Mouse (Mus musculus): ENCODE results near the gene Zfp644.
"Not testable (repeated sequence)": the region's sequence is repeated elsewhere in the genome, so short reads cannot be mapped to it uniquely, and the experiment has no call there.

Zfp644 gene

GRCm38 (mm10) chr5:106696396-106697337 lies at the start of gene Zfp644:
Gene Zfp644, minus strand, starts transcription at chr5:106697287.
- in situ Hi-C loops (cut with MboI; ENCODE audit: low pct_unique_long_range_greater_than_20kb in 1 of 2, low sequenced_read_pairs in 2 of 2, unreplicated experiment in 1 of 2), result no loop called here

GRCm38 (mm10) chr5:106739716-106740115 lies 42.6 kb upstream of the Zfp644 start:
- in situ Hi-C loops (cut with MboI; ENCODE audit: low pct_unique_long_range_greater_than_20kb in 1 of 2, low sequenced_read_pairs in 2 of 2, unreplicated experiment in 1 of 2), result no loop called here

- in situ Hi-C loops (cut with MboI; ENCODE audit: low pct_unique_long_range_greater_than_20kb in 1 of 2, low sequenced_read_pairs in 2 of 2, unreplicated experiment in 1 of 2), result no loop called here
Measured at GRCm38 (mm10) chr5:106723487-106723886, 26.4 kb upstream of the Zfp644 start.

- in situ Hi-C loops (cut with MboI; ENCODE audit: low pct_unique_long_range_greater_than_20kb in 1 of 2, low sequenced_read_pairs in 2 of 2, unreplicated experiment in 1 of 2), result no loop called here
Measured at GRCm38 (mm10) chr5:106722771-106723170, 25.7 kb upstream of the Zfp644 start.

- in situ Hi-C loops (cut with MboI; ENCODE audit: low pct_unique_long_range_greater_than_20kb in 1 of 2, low sequenced_read_pairs in 2 of 2, unreplicated experiment in 1 of 2), result no loop called here
Measured at GRCm38 (mm10) chr5:106711870-106712277, 14.8 kb upstream of the Zfp644 start.

GRCm38 (mm10) chr5:106711220-106711726 lies 14.2 kb upstream of the Zfp644 start:
- in situ Hi-C loops (cut with MboI; ENCODE audit: low pct_unique_long_range_greater_than_20kb in 1 of 2, low sequenced_read_pairs in 2 of 2, unreplicated experiment in 1 of 2), result no loop called here

GRCm38 (mm10) chr5:106710611-106711010 lies 13.5 kb upstream of the Zfp644 start:
- in situ Hi-C loops (cut with MboI; ENCODE audit: low pct_unique_long_range_greater_than_20kb in 1 of 2, low sequenced_read_pairs in 2 of 2, unreplicated experiment in 1 of 2), result no loop called here

- in situ Hi-C loops (cut with MboI; ENCODE audit: low pct_unique_long_range_greater_than_20kb in 1 of 2, low sequenced_read_pairs in 2 of 2, unreplicated experiment in 1 of 2), result no loop called here
Measured at GRCm38 (mm10) chr5:106710085-106710409, 13.0 kb upstream of the Zfp644 start.

GRCm38 (mm10) chr5:106709388-106710084 lies 12.4 kb upstream of the Zfp644 start:
- in situ Hi-C loops (cut with MboI; ENCODE audit: low pct_unique_long_range_greater_than_20kb in 1 of 2, low sequenced_read_pairs in 2 of 2, unreplicated experiment in 1 of 2), result no loop called here

- in situ Hi-C loops (cut with MboI; ENCODE audit: low pct_unique_long_range_greater_than_20kb in 1 of 2, low sequenced_read_pairs in 2 of 2, unreplicated experiment in 1 of 2), result no loop called here
Measured at GRCm38 (mm10) chr5:106706363-106706762, 9.3 kb upstream of the Zfp644 start.

- in situ Hi-C loops (cut with MboI; ENCODE audit: low pct_unique_long_range_greater_than_20kb in 1 of 2, low sequenced_read_pairs in 2 of 2, unreplicated experiment in 1 of 2), result no loop called here
Measured at GRCm38 (mm10) chr5:106705162-106705561, 8.1 kb upstream of the Zfp644 start.

- in situ Hi-C loops (cut with MboI; ENCODE audit: low pct_unique_long_range_greater_than_20kb in 1 of 2, low sequenced_read_pairs in 2 of 2, unreplicated experiment in 1 of 2), result no loop called here
Measured at GRCm38 (mm10) chr5:106695681-106696395, 1.2 kb downstream of the Zfp644 start.

- in situ Hi-C loops (cut with MboI; ENCODE audit: low pct_unique_long_range_greater_than_20kb in 1 of 2, low sequenced_read_pairs in 2 of 2, unreplicated experiment in 1 of 2), result no loop called here
Measured at GRCm38 (mm10) chr5:106695141-106695540, 1.9 kb downstream of the Zfp644 start.

- in situ Hi-C loops (cut with MboI; ENCODE audit: low pct_unique_long_range_greater_than_20kb in 1 of 2, low sequenced_read_pairs in 2 of 2, unreplicated experiment in 1 of 2), result no loop called here
Measured at GRCm38 (mm10) chr5:106694683-106695082, 2.4 kb downstream of the Zfp644 start.

- in situ Hi-C loops (cut with MboI; ENCODE audit: low pct_unique_long_range_greater_than_20kb in 1 of 2, low sequenced_read_pairs in 2 of 2, unreplicated experiment in 1 of 2), result no loop called here
Measured at GRCm38 (mm10) chr5:106693034-106693433, 4.1 kb downstream of the Zfp644 start.

GRCm38 (mm10) chr5:106680636-106681458 lies 16.2 kb downstream of the Zfp644 start:
- in situ Hi-C loops (cut with MboI; ENCODE audit: low pct_unique_long_range_greater_than_20kb in 1 of 2, low sequenced_read_pairs in 2 of 2, unreplicated experiment in 1 of 2), result no loop called here

- in situ Hi-C loops (cut with MboI; ENCODE audit: low pct_unique_long_range_greater_than_20kb in 1 of 2, low sequenced_read_pairs in 2 of 2, unreplicated experiment in 1 of 2), result no loop called here
Measured at GRCm38 (mm10) chr5:106679659-106680058, 17.4 kb downstream of the Zfp644 start.

- in situ Hi-C loops (cut with MboI; ENCODE audit: low pct_unique_long_range_greater_than_20kb in 1 of 2, low sequenced_read_pairs in 2 of 2, unreplicated experiment in 1 of 2), result not testable (repeated sequence)
Measured at GRCm38 (mm10) chr5:106678823-106679222, 18.3 kb downstream of the Zfp644 start.
